Mouse (Mus musculus): ENCODE measurements around the gene Kcnip1. TPM values are rescaled to one million over a fixed set of nuclear protein-coding genes. Genes with fewer than 3 reads are reported as not detected.

The Kcnip1 gene
- polyA plus RNA-seq, 1 experiment = not detected

DNA sequence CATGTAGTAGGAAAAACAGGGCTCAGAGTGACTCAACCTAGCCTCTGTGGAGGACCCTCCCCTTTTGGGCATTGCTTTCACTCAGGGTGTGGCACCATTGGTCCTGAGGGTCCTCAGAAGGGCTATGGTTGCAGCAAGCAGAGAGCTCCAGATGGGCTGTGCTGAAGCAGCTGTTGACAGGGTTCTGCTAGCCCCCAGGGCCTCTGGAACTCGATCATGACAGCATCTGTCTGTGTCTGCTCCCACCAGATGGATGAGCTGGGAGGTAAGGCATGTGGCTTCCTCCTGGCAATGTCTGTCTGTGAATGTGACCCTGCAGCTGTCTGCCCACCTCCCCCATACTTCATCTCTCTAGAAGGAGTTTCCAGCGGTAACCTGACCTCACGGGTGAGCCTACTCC lies 385.2 kb downstream of the Kcnip1 start:
- H3K27ac ChIP-seq (ENCODE audit: insufficient read depth, low read length) = no peak overlapping the region
- H3K36me3 ChIP-seq (ENCODE audit: control insufficient read depth, insufficient read depth, low read length) = no peaks in the 10 kb centered on the region
- no peak for DNase-seq (ENCODE audit: low read depth in 1 of 2, low spot score in 2 of 2)
- no peak overlapping the region for H3K4me3 ChIP-seq (ENCODE audit: extremely low read depth, insufficient read depth, insufficient read length)
- H3K4me1 ChIP-seq (ENCODE audit: control insufficient read depth, insufficient read depth, insufficient read length) = no peaks in the 10 kb centered on the region
- 53% methylated on average over 3 of the region's 3 CpGs for WGBS
- no peak for TF ChIP-seq POLR2A (IDR thresholded peaks at IDR 0.05; ENCODE audit: low read depth, low read length)
- H3K27me3 ChIP-seq (ENCODE audit: control insufficient read depth, insufficient read depth, low read length) = no peaks in the 10 kb centered on the region

- H3K4me3 ChIP-seq (ENCODE audit: extremely low read depth, insufficient read depth, insufficient read length) = no peak overlapping the region
- no peak overlapping the region for H3K27ac ChIP-seq (ENCODE audit: insufficient read depth, low read length)
- H3K36me3 ChIP-seq (ENCODE audit: control insufficient read depth, insufficient read depth, low read length) = no peaks in the 10 kb centered on the region
- H3K27me3 ChIP-seq (ENCODE audit: control insufficient read depth, insufficient read depth, low read length) = no peaks in the 10 kb centered on the region
- 66% methylated on average over 2 of the region's 2 CpGs for WGBS
- no peak for DNase-seq (ENCODE audit: low read depth in 1 of 2, low spot score in 2 of 2)
- no peak for TF ChIP-seq POLR2A (IDR thresholded peaks at IDR 0.05; ENCODE audit: low read depth, low read length)
- no peak for TF ChIP-seq CTCF (IDR thresholded peaks at IDR 0.05; ENCODE audit: extremely low read depth, insufficient read depth, insufficient read length, insufficient replicate concordance)
- no peaks in the 10 kb centered on the region for H3K4me1 ChIP-seq (ENCODE audit: control insufficient read depth, insufficient read depth, insufficient read length)
Measured at GRCm38 (mm10) chr11:33603174-33603573, 389.8 kb downstream of the Kcnip1 start.

DNA sequence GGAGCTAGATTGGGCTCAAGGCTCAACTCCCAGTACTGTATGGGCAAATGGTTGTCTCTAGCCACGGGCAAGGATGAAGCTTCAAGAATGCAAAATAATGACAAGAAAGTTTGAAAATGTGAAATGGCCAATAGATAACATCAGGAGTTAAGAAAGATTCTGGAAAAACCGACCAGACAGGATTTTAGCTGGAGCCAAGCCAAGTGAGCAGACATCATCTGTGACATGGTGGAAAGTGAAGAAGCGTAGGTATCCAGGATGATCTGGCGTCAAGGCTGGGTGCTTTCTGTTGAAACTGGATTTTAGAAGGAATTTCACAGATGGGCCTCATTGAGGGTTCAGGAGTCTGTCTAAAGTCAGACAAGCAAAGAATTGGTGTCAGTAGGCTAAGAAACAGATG lies 394.0 kb downstream of the Kcnip1 start, which contains the start of gene D130052B06Rik:
TSS of gene D130052B06Rik (plus strand) at position 317 of the 400 bp plus-strand sequence.
- TF ChIP-seq POLR2A (IDR thresholded peaks at IDR 0.05; ENCODE audit: low read depth, low read length) = no peak
- no peak for TF ChIP-seq CTCF (IDR thresholded peaks at IDR 0.05; ENCODE audit: extremely low read depth, insufficient read depth, insufficient read length, insufficient replicate concordance)
- no peak for DNase-seq (ENCODE audit: low read depth in 1 of 2, low spot score in 2 of 2)
- H3K4me3 ChIP-seq (ENCODE audit: extremely low read depth, insufficient read depth, insufficient read length) = no peak within 1 kb of the TSS
- 78% methylated on average over 4 of the region's 4 CpGs for WGBS
- no peaks in the 10 kb centered on the region for H3K27me3 ChIP-seq (ENCODE audit: control insufficient read depth, insufficient read depth, low read length)
- no peaks in the 10 kb centered on the region for H3K36me3 ChIP-seq (ENCODE audit: control insufficient read depth, insufficient read depth, low read length)
- H3K27ac ChIP-seq (ENCODE audit: insufficient read depth, low read length) = no peak within 1 kb of the TSS
- no peaks in the 10 kb centered on the region for H3K4me1 ChIP-seq (ENCODE audit: control insufficient read depth, insufficient read depth, insufficient read length)

DNA sequence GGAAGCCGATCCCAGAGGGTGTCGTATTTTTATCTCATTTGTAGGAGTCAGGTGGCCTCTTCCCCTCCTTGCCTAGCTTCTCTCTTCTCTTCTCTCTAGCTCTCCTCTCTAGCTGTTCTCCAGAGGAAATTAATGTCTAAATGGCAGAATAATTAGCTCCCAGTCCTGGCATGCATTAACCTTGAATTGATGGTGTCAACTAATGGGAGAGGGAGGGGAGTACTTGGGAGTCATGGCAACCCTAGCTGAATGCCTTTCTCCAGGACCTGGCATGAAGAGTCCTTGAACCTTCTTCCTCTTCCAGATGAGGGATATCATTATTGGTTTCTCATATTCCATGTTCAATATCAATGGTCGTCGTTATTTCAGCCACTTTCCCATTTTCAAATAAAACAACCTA lies 396.3 kb downstream of the Kcnip1 start:
- no peak overlapping the region for H3K27ac ChIP-seq (ENCODE audit: insufficient read depth, low read length)
- H3K4me3 ChIP-seq (ENCODE audit: extremely low read depth, insufficient read depth, insufficient read length) = no peak overlapping the region
- no peaks in the 10 kb centered on the region for H3K27me3 ChIP-seq (ENCODE audit: control insufficient read depth, insufficient read depth, low read length)
- 87% methylated on average over 4 of the region's 4 CpGs for WGBS
- DNase-seq (ENCODE audit: low read depth in 1 of 2, low spot score in 2 of 2) = no peak
- H3K4me1 ChIP-seq (ENCODE audit: control insufficient read depth, insufficient read depth, insufficient read length) = no peaks in the 10 kb centered on the region
- no peaks in the 10 kb centered on the region for H3K36me3 ChIP-seq (ENCODE audit: control insufficient read depth, insufficient read depth, low read length)
- TF ChIP-seq CTCF (IDR thresholded peaks at IDR 0.05; ENCODE audit: extremely low read depth, insufficient read depth, insufficient read length, insufficient replicate concordance) = no peak
- no peak for TF ChIP-seq POLR2A (IDR thresholded peaks at IDR 0.05; ENCODE audit: low read depth, low read length)

- TF ChIP-seq POLR2A (IDR thresholded peaks at IDR 0.05; ENCODE audit: low read depth, low read length) (no peak), CTCF (IDR thresholded peaks at IDR 0.05; ENCODE audit: extremely low read depth, insufficient read depth, insufficient read length, insufficient replicate concordance) (no peak)
- Histone ChIP-seq H3K4me1 (ENCODE audit: control insufficient read depth, insufficient read depth, insufficient read length) (no peaks in the 10 kb centered on the region), H3K27ac (ENCODE audit: insufficient read depth, low read length) (no peak overlapping the region), H3K36me3 (ENCODE audit: control insufficient read depth, insufficient read depth, low read length) (no peaks in the 10 kb centered on the region), H3K4me3 (ENCODE audit: extremely low read depth, insufficient read depth, insufficient read length) (no peak overlapping the region), H3K27me3 (ENCODE audit: control insufficient read depth, insufficient read depth, low read length) (no peaks in the 10 kb centered on the region)
- WGBS = 78% methylated on average over 4 of the region's 4 CpGs
- no peak for DNase-seq (ENCODE audit: low read depth in 1 of 2, low spot score in 2 of 2)
Measured at GRCm38 (mm10) chr11:33592826-33593225, 400.1 kb downstream of the Kcnip1 start.

DNA sequence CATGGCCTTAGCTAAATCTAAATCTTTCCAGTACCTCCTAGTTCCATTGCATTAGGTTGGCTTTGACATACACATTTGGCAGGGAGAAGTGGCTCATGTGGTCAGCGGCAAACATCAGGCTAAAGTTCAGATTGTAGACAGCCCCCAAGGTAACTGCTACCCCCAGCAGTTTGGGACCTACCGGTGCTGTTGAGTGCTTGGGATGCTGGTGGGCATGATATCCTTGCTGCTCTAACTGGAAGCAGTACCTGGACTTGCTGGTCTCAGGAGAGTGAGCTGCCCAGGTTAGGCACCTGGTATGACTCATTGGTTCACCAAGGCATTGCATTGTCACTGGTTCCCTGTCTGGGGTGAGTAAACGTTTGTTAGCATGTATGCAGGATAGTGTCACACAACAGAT lies 402.2 kb downstream of the Kcnip1 start:
- H3K4me1 ChIP-seq (ENCODE audit: control insufficient read depth, insufficient read depth, insufficient read length) = no peaks in the 10 kb centered on the region
- DNase-seq (ENCODE audit: low read depth in 1 of 2, low spot score in 2 of 2) = no peak
- H3K36me3 ChIP-seq (ENCODE audit: control insufficient read depth, insufficient read depth, low read length) = no peaks in the 10 kb centered on the region
- WGBS = 87% methylated on average over 3 of the region's 3 CpGs
- no peak overlapping the region for H3K4me3 ChIP-seq (ENCODE audit: extremely low read depth, insufficient read depth, insufficient read length)
- no peak overlapping the region for H3K27ac ChIP-seq (ENCODE audit: insufficient read depth, low read length)
- H3K27me3 ChIP-seq (ENCODE audit: control insufficient read depth, insufficient read depth, low read length) = no peaks in the 10 kb centered on the region
- TF ChIP-seq POLR2A (IDR thresholded peaks at IDR 0.05; ENCODE audit: low read depth, low read length) = no peak
- no peak for TF ChIP-seq CTCF (IDR thresholded peaks at IDR 0.05; ENCODE audit: extremely low read depth, insufficient read depth, insufficient read length, insufficient replicate concordance)

DNA sequence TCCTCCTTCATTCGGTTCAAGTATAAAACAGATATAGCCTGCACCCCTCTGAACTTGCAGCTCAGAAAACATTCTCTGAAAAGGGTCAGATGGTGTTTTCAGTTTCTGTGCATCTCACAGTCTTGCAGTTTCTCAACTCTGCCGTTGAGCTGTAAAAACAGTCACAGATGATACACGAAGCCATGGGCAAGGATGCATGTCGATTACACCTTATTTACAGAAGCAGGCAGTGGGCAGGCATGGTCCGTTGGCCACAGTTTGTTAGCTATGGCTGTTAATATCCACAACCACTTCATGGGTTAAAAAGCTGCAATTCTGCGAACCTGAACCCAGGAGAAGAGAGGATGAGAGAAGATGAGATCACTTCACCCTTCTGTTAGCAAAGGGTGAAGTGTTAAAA lies 406.3 kb downstream of the Kcnip1 start:
- no peaks in the 10 kb centered on the region for H3K27me3 ChIP-seq (ENCODE audit: control insufficient read depth, insufficient read depth, low read length)
- H3K4me1 ChIP-seq (ENCODE audit: control insufficient read depth, insufficient read depth, insufficient read length) = no peaks in the 10 kb centered on the region
- no peak overlapping the region for H3K4me3 ChIP-seq (ENCODE audit: extremely low read depth, insufficient read depth, insufficient read length)
- H3K36me3 ChIP-seq (ENCODE audit: control insufficient read depth, insufficient read depth, low read length) = no peaks in the 10 kb centered on the region
- TF ChIP-seq CTCF (IDR thresholded peaks at IDR 0.05; ENCODE audit: extremely low read depth, insufficient read depth, insufficient read length, insufficient replicate concordance) (no peak), POLR2A (IDR thresholded peaks at IDR 0.05; ENCODE audit: low read depth, low read length) (no peak)
- WGBS = 76% methylated on average over 6 of the region's 6 CpGs
- no peak overlapping the region for H3K27ac ChIP-seq (ENCODE audit: insufficient read depth, low read length)
- DNase-seq (ENCODE audit: low read depth in 1 of 2, low spot score in 2 of 2) = no peak
